In genomic region chr1:78419593-78419992, GRCm38 (mm10) we compare ENCODE assay signal across 8 mouse cellular contexts.
DNase-seq lines count a peak whose midpoint lies in the region; ATAC-seq and TF ChIP-seq lines count a peak whose summit lies in the region.

No protein-coding gene starts in this region.

- H3K36me3 ChIP-seq in kidney, postnatal 0 days (ENCODE audit: insufficient read depth, low read length) = no peaks in the 10 kb centered on the region; the same call in 1 of the 2 replicates
- peaks cover 23% of the 10 kb centered on the region for H3K36me3 ChIP-seq in liver, adult 2 months (ENCODE audit: control insufficient read depth, insufficient read depth, low read length)
- no peaks in the 10 kb centered on the region for H3K36me3 ChIP-seq in neural tube, embryonic 11.5 days (ENCODE audit: control insufficient read depth, insufficient read depth, low read length)

- H3K9ac ChIP-seq in kidney, postnatal 0 days (ENCODE audit: low read depth, low read length) = no peak overlapping the region
- H3K9ac ChIP-seq in liver, adult 2 months (ENCODE audit: low read depth, low read length) = no peak overlapping the region
- no peak overlapping the region for H3K9ac ChIP-seq in neural tube, embryonic 11.5 days (ENCODE audit: low read length)

- no peak for TF ChIP-seq POLR2A in liver, adult 2 months (IDR thresholded peaks at IDR 0.05; ENCODE audit: extremely low read depth, insufficient read depth, low read length)

- H3K4me1 ChIP-seq in kidney, postnatal 0 days (replicated peaks; ENCODE audit: insufficient read depth, low read length) = no peaks in the 10 kb centered on the region
- no peaks in the 10 kb centered on the region for H3K4me1 ChIP-seq in liver, adult 2 months (ENCODE audit: control insufficient read depth, insufficient read depth, low read length)
- H3K4me1 ChIP-seq in neural tube, embryonic 11.5 days (ENCODE audit: control insufficient read depth, insufficient read depth, low read length) = no peaks in the 10 kb centered on the region

- no peak overlapping the region for H3K4me2 ChIP-seq in kidney, postnatal 0 days (ENCODE audit: low read length)
- no peak overlapping the region for H3K4me2 ChIP-seq in neural tube, embryonic 11.5 days (ENCODE audit: low read depth)

- WGBS in kidney, postnatal 0 days = 44% methylated on average over 4 of the region's 4 CpGs
- 64% methylated on average over 4 of the region's 4 CpGs for WGBS in liver, adult 2 months
- WGBS in neural tube, embryonic 11.5 days = 45% methylated on average over 4 of the region's 4 CpGs

- DNase-seq in 416B (ENCODE audit: low read depth) = peak; percentile 55
- peak; percentile 92 for DNase-seq in adrenal gland, postnatal 10 days
- peak; percentile 57 for DNase-seq in embryo, embryonic 11.5 days (ENCODE audit: low read depth, low spot score)
- DNase-seq in kidney, postnatal 0 days (ENCODE audit: low spot score) = peak; percentile 84
- DNase-seq in liver, adult 2 months (ENCODE audit: extremely low read depth, low read depth, low spot score) = peak; percentile 36
- peak; percentile 84 for DNase-seq in neural tube, embryonic 11.5 days (ENCODE audit: low spot score)
- peak; percentile 28 for DNase-seq in telencephalon, adult 2 months (ENCODE audit: low read depth, low spot score)

- TF ChIP-seq CTCF in kidney, postnatal 0 days (IDR thresholded peaks at IDR 0.05; ENCODE audit: low read depth) = peak; percentile 80
- TF ChIP-seq CTCF in liver, adult 2 months (IDR thresholded peaks at IDR 0.05; ENCODE audit: low read depth, low read length) = peak; percentile 77

- H3K4me3 ChIP-seq in kidney, postnatal 0 days (replicated peaks; ENCODE audit: low read depth, low read length) = no peak overlapping the region
- no peak overlapping the region for H3K4me3 ChIP-seq in liver, adult 2 months (ENCODE audit: insufficient read depth, low read depth, low read length)
- H3K4me3 ChIP-seq in neural tube, embryonic 11.5 days (ENCODE audit: low read depth, low read length) = no peak overlapping the region

- H3K27ac ChIP-seq in kidney, postnatal 0 days = no peak overlapping the region
- H3K27ac ChIP-seq in liver, adult 2 months (replicated peaks; ENCODE audit: insufficient read depth, low read depth, low read length) = no peak overlapping the region
- no peak overlapping the region for H3K27ac ChIP-seq in neural tube, embryonic 11.5 days (ENCODE audit: low read depth, low read length)

- ATAC-seq in granulocyte monocyte progenitor cell, adult 5-6 weeks (replicated peaks; ENCODE audit: poor library complexity, severe bottlenecking) = peak; percentile 64
- peak; percentile 55; the same call in 1 of the 2 replicates for ATAC-seq in kidney, postnatal 0 days (replicated peaks; ENCODE audit: low FRiP score, low read depth)
- peak; percentile 69 for ATAC-seq in neural tube, embryonic 11.5 days (ENCODE audit: insufficient read depth, low FRiP score, low TSS enrichment)

- no peaks in the 10 kb centered on the region for H3K27me3 ChIP-seq in kidney, postnatal 0 days (ENCODE audit: insufficient read depth, low read length)
- no peaks in the 10 kb centered on the region for H3K27me3 ChIP-seq in liver, adult 2 months (ENCODE audit: control insufficient read depth, insufficient read depth, low read length)
- H3K27me3 ChIP-seq in neural tube, embryonic 11.5 days (ENCODE audit: control insufficient read depth, insufficient read depth, low read length) = no peaks in the 10 kb centered on the region

- no peaks in the 10 kb centered on the region for H3K79me2 ChIP-seq in liver, adult 2 months (ENCODE audit: control insufficient read depth, insufficient read depth, low read length)

- H3K9me3 ChIP-seq in kidney, postnatal 0 days (replicated peaks; ENCODE audit: low read length) = no peaks in the 10 kb centered on the region
- no peaks in the 10 kb centered on the region for H3K9me3 ChIP-seq in neural tube, embryonic 11.5 days (ENCODE audit: control insufficient read depth, low read length)

Comparison
In these comparisons a context has a peak if more than half of its experiments do, and no peak if none do; other contexts are left out.
1. DNase-seq: peak in every context shown above with its lines; median percentile 92 in adrenal gland, postnatal 10 days; 84 in kidney, postnatal 0 days; 84 in neural tube, embryonic 11.5 days; 57 in embryo, embryonic 11.5 days; 55 in 416B; 36 in liver, adult 2 months; 28 in telencephalon, adult 2 months.